Mouse (Mus musculus) central nervous system, embryonic 14 days (tissue): ENCODE measurements around the gene Olfr1254. TPM values are rescaled to one million over a fixed set of nuclear protein-coding genes. Genes with fewer than 3 reads are reported as not detected.

Experiments
- polyA plus RNA-seq: library from polyadenylated mRNA; depleted of rRNA; stranded (reverse); fragments of >200 nt; gene quantifications from 2 replicates; pipeline ENCODE4 v1.2.3, GENCODE M21; 2012; rRNA removed

Gene Olfr1254
- polyA plus RNA-seq, result not detected in 2 replicates

GRCm38 (mm10) chr2:89793519-89793918 is at the start of gene Olfr1254:
Olfr1254 (minus strand) TSS chr2:89793619.

DNA sequence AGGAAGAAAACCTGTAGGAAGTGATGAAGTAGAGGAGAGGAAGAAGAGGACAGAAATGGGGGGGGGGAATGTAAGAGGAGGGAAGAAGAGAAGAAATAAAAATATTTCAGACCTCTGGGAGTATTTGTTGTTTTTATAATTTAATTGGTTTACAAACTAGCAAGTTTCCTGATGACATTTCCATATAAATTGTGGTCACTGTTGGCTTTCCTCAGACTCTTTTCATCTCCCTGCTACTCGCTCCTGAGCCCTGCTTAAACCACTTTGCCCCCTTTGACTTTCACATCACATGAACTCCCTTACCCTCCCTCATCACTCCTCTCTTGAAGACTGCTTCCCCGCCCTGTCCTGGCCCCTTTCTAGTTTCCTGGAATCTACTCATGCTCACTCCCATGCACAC is 48.0 kb upstream of the Olfr1254 start, which contains the start of gene Olfr1256:
Gene Olfr1256, minus strand, starts transcription at position 101 of the 400 bp plus-strand sequence.

DNA sequence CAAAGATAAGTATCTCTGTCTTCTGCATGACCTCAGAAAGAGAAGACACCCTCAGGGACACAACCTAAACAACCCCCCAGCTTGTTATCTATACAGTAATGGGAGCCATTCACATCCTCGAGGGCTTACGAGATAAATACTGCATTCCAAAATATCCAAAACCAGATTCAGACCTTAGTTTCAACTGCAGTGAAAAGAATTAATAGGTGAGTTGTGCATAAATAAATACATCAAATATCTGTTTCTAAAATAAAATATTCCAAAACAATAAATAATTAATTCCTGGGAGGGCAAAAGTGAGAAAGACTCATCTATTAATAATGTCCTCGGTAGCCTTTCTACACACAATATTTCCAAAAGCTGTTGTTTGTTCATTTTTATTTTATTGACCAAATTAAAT is 18.3 kb upstream of the Olfr1254 start, which contains the start of gene Olfr1255:
Gene Olfr1255, plus strand, starts transcription at position 301 of the 400 bp plus-strand sequence.

DNA sequence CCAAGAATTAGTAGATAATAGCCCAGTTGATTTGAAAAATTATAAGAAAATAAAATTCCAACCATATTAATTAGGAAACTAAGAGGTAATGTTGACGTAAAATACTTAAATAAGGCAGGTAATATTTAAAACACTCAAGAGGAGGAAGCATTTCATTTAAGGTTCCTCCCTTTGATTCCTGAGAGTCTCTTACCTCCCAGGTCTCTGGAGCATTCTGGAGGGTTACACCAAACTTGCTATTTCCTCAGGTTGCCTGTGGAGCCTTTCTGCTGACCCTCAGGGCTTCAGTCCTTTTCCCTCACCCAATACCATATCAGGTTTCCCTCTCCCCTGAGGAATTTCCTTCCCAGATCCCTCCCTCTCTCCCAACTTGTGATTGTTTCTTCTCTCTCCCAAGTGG is 36.4 kb downstream of the Olfr1254 start, which contains the start of gene Olfr1253:
Gene Olfr1253, minus strand, starts transcription at position 101 of the 400 bp plus-strand sequence.

Other genes starting within 250 kb of the Olfr1254 start
- gene Olfr1245, start 215.2 kb downstream of the Olfr1254 start, polyA plus RNA-seq, result not detected in 2 replicates
- not detected in 2 replicates for gene Olfr1246, start 200.5 kb downstream of the Olfr1254 start, polyA plus RNA-seq
- gene Olfr1247, start 179.5 kb downstream of the Olfr1254 start, polyA plus RNA-seq, result not detected in 2 replicates
- gene Olfr1248, start 175.4 kb downstream of the Olfr1254 start, polyA plus RNA-seq, result not detected in 2 replicates
- not detected in 2 replicates for gene Olfr1249, start 158.6 kb downstream of the Olfr1254 start, polyA plus RNA-seq
- gene Olfr1250, start 132.2 kb downstream of the Olfr1254 start, polyA plus RNA-seq, result 0.01 TPM in 1 of 2 replicates, not detected in the other
- gene Olfr1251, start 121.7 kb downstream of the Olfr1254 start, polyA plus RNA-seq, result not detected in 2 replicates
- not detected in 2 replicates for gene Olfr1252, start 68.6 kb downstream of the Olfr1254 start, polyA plus RNA-seq
- not detected in 2 replicates for gene Olfr1253, start 36.5 kb downstream of the Olfr1254 start, polyA plus RNA-seq
- not detected in 2 replicates for gene Olfr1255, start 18.4 kb upstream of the Olfr1254 start, polyA plus RNA-seq
- gene Olfr1256, start 47.9 kb upstream of the Olfr1254 start, polyA plus RNA-seq, result not detected in 2 replicates
- 0.06 TPM in 1 of 2 replicates, not detected in the other for gene Olfr48, start 54.6 kb upstream of the Olfr1254 start, polyA plus RNA-seq
- not detected in 2 replicates for gene Olfr1257, start 84.8 kb upstream of the Olfr1254 start, polyA plus RNA-seq
- not detected in 2 replicates for gene Olfr1258, start 133.7 kb upstream of the Olfr1254 start, polyA plus RNA-seq
- not detected in 2 replicates for gene Olfr1259, start 155.0 kb upstream of the Olfr1254 start, polyA plus RNA-seq
- not detected in 2 replicates for gene Olfr1260, start 180.7 kb upstream of the Olfr1254 start, polyA plus RNA-seq
- gene Olfr1261, start 197.6 kb upstream of the Olfr1254 start, polyA plus RNA-seq, result not detected in 2 replicates
- not detected in 2 replicates for gene Olfr1262, start 206.5 kb upstream of the Olfr1254 start, polyA plus RNA-seq
- gene Olfr1263, start 218.5 kb upstream of the Olfr1254 start, polyA plus RNA-seq, result not detected in 2 replicates
- not detected in 2 replicates for gene Olfr1264, start 232.0 kb upstream of the Olfr1254 start, polyA plus RNA-seq
- not detected in 2 replicates for gene Olfr1265, start 241.7 kb upstream of the Olfr1254 start, polyA plus RNA-seq